Comparison of ENCODE assay signal across 17 mouse cellular contexts in the genomic region with DNA sequence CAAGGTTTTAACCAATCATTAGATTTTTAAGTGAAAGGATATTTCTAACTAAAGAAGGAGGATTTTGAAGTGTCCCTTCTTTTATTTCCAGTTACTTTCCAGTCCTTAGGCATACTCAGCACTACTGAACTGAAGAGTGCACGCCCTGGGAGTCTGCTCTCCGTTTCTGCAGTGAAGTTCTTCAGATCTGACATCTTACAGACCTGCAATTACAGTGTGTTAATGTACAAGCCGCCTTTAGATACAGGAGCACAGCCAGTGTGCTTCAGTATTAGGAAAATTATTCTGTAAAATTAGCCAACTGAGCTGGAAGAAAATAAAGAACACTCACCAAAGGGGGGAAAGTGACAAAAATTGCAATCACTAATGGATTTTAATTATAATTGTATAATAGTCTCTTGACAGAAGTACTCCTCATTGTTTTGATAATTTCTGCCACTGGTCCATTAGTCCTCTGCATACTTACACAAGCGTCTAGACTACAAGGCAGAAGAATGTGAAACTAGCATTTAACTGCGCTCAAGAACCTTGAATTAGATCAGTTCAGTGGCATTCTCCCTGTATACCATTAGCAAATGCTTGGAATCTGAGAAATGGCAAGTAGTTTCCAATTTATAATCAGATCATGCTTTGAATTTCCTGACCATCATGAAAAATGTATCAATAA.
"Had no signal": no experiment of that assay in that cellular context is flagged by ENCODE, and none has a peak within 500 bp of the region (broad histone marks: within the 10 kb centered on the region; RNA-seq: fewer than 3 reads in every experiment).

No protein-coding gene starts in this region.

- H3K27ac ChIP-seq: lung, embryonic 15.5 days; macrophage; midbrain, embryonic 13.5 days; midbrain, embryonic 15.5 days; neural tube, embryonic 12.5 days had no signal

- ATAC-seq: lung, postnatal 0 days; midbrain, embryonic 13.5 days; midbrain, embryonic 15.5 days had no signal

- H3K4me1 ChIP-seq: lung, embryonic 15.5 days; megakaryocyte, embryonic 14.5 days; midbrain, embryonic 13.5 days; midbrain, embryonic 15.5 days; neural tube, embryonic 12.5 days had no signal

- H3K27me3 ChIP-seq: lung, embryonic 15.5 days; megakaryocyte, embryonic 14.5 days; midbrain, embryonic 13.5 days; midbrain, embryonic 15.5 days; neural tube, embryonic 12.5 days had no signal

- H3K9ac ChIP-seq: lung, embryonic 15.5 days; midbrain, embryonic 13.5 days; midbrain, embryonic 15.5 days; neural tube, embryonic 12.5 days had no signal

- H3K9me3 ChIP-seq: lung, embryonic 15.5 days; megakaryocyte, embryonic 14.5 days; midbrain, embryonic 13.5 days; midbrain, embryonic 15.5 days; neural tube, embryonic 12.5 days had no signal

- H3K36me3 ChIP-seq: lung, embryonic 15.5 days; midbrain, embryonic 13.5 days; midbrain, embryonic 15.5 days; neural tube, embryonic 12.5 days had no signal

- H3K4me3 ChIP-seq: lung, embryonic 15.5 days; megakaryocyte, embryonic 14.5 days; midbrain, embryonic 13.5 days; midbrain, embryonic 15.5 days; neural tube, embryonic 12.5 days had no signal

- H3K4me2 ChIP-seq: lung, embryonic 15.5 days; midbrain, embryonic 11.5 days; midbrain, embryonic 13.5 days; midbrain, embryonic 15.5 days; neural tube, embryonic 12.5 days had no signal

- DNase-seq: lung, adult 2 months; lung, postnatal 14 days; lung, postnatal 36 days; right cerebral cortex, postnatal 25 days; right cerebral cortex, postnatal 4 days; spleen, adult 18-20 months; thymus, adult 18-20 months; thymus, postnatal 14 days; thymus, postnatal 36 days had no signal
